Mouse (Mus musculus) kidney, embryonic 16.5 days (tissue): ENCODE data around the gene Pcca. TPM values are rescaled to one million over a fixed set of nuclear protein-coding genes. Genes with fewer than 3 reads are reported as not detected.

Source experiments
- ATAC-seq: fragments of 200-750 bp; cut with Nextera tagmentation; 2 replicates; pipeline ENCODE4 v1.8.0; 2017; ENCODE audit warnings: moderate TSS enrichment; ENCODE audit not compliant: low FRiP score, low TSS enrichment
- H3K27ac ChIP-seq: fragments of 300-500 bp; sonication (generic); 2 replicates; pipeline ENCODE4 v1.5.1; 2014; ENCODE audit warnings: low read length
- H3K27me3 ChIP-seq: fragments of 300-500 bp; sonication (generic); 2 replicates; pipeline ENCODE4 v1.6.1; 2014; ENCODE audit warnings: low read length, control low read depth, mixed read lengths; ENCODE audit not compliant: insufficient read depth
- H3K36me3 ChIP-seq: fragments of 300-500 bp; sonication (generic); 2 replicates; pipeline ENCODE4 v1.6.1; 2014; ENCODE audit warnings: low read length, control low read depth, mixed read lengths; ENCODE audit not compliant: insufficient read depth
- H3K4me1 ChIP-seq: fragments of 300-500 bp; sonication (generic); 2 replicates; pipeline ENCODE4 v1.6.1; 2014; ENCODE audit warnings: low read length, control low read depth, mixed read lengths; ENCODE audit not compliant: insufficient read depth
- H3K4me2 ChIP-seq: fragments of 300-500 bp; sonication (generic); replicated peaks from 2 replicates; pipeline ENCODE4 v1.6.1; 2014; ENCODE audit warnings: low read depth, low read length
- H3K4me3 ChIP-seq: fragments of 300-500 bp; sonication (generic); 2 replicates; pipeline ENCODE4 v1.5.1; 2014; ENCODE audit warnings: mild to moderate bottlenecking, low read length
- H3K9ac ChIP-seq: fragments of 300-500 bp; sonication (generic); replicated peaks from 2 replicates; pipeline ENCODE4 v1.6.1; 2014; ENCODE audit warnings: low read length
- H3K9me3 ChIP-seq: fragments of 300-500 bp; sonication (generic); 2 replicates; pipeline ENCODE4 v1.6.1; 2016; ENCODE audit warnings: low read length, control low read depth
- WGBS: fragments of 180-500 bp; shearing (Covaris S2); extraction: QIAGEN DNeasy Blood & Tissue Kit; methylation state at CpG from one replicate; pipeline ENCODE4 v1.1.7; 2014; 5-methylcytosine and 5-hydroxymethylcytosine counted together
- polyA plus RNA-seq: library from polyadenylated mRNA; unstranded; fragments of >200 nt; fragmentation: Nextera tagmentation; extraction: Ambion mirVana; gene quantifications from 2 replicates; pipeline ENCODE4 v1.2.1, GENCODE M21; 2015

The Pcca gene
- polyA plus RNA-seq, 1 experiment from 2014 or later = 30.7 TPM

DNA sequence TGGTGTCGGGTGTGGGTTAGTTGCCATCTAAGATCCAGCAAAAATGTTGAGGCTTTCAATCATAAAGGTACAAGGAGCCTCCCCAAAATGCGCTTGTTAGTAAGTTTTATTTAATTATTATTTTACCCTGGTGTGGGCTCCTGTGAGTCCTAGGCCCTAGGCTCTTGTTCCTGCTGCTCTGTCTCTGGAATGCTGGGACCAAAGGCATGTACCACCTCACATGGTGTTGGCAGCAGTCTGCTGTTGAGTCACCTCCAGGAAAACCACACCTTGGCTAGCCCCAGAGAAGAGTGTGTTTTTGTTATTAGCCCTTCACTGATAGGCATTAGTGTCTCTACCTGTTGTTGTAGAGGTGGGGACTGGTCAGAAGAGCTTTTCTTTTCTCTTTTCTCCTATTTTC is 83.5 kb downstream of the Pcca start:
- no peak overlapping the region for H3K4me3 ChIP-seq
- no peaks in the 10 kb centered on the region for H3K9me3 ChIP-seq
- no peak overlapping the region for H3K9ac ChIP-seq
- 89% methylated on average over 2 of the region's 2 CpGs for WGBS
- H3K4me2 ChIP-seq = no peak overlapping the region
- H3K27me3 ChIP-seq = no peaks in the 10 kb centered on the region
- no peaks in the 10 kb centered on the region for H3K4me1 ChIP-seq
- no peak for ATAC-seq
- no peak overlapping the region for H3K27ac ChIP-seq
- no peaks in the 10 kb centered on the region for H3K36me3 ChIP-seq

DNA sequence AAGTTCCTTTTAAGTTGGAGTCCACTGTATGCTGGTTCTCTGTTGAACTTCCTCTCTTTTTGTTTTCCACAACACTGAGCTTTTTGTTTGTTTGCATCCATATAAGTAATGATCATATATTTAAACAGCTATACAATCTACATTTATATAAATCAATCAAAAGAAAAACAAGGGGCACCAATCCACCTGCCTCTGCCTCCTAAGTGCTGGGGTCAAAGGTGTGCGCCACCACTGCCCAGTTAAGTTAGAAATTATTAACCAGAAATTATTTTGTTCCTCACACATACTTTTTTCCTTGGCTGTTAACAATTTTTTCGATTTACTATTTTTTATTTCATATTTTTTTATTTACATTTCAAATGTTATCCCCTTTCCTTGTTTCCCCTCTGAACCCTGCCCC is 99.3 kb downstream of the Pcca start:
- no peak for ATAC-seq
- WGBS = 91% methylated on average over 2 of the region's 2 CpGs
- Histone ChIP-seq H3K4me3 (no peak overlapping the region), H3K9ac (no peak overlapping the region), H3K36me3 (no peaks in the 10 kb centered on the region), H3K9me3 (no peaks in the 10 kb centered on the region), H3K4me1 (no peaks in the 10 kb centered on the region), H3K4me2 (no peak overlapping the region), H3K27me3 (no peaks in the 10 kb centered on the region), H3K27ac (no peak overlapping the region)

DNA sequence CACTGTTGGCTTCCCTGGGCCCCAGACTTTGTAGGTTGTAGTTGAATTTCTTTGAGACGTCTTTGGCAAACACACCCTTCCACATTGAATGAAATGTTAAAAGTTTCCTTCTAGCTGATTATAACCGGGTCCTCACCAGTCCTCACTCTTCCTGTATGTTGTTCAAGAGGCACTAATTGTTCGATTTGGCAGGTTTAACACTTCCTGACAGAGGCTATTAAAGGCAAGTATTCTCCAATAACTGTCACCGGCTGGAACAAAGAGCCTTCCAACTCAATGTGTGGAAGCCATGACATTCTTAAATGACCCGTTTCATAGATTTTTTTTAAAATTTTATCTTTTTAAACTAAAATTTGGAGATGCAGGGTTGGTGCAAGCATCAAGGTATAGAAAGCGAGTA is 102.5 kb downstream of the Pcca start:
- H3K27ac ChIP-seq = no peak overlapping the region
- H3K4me3 ChIP-seq = no peak overlapping the region
- no peaks in the 10 kb centered on the region for H3K9me3 ChIP-seq
- H3K4me1 ChIP-seq = no peaks in the 10 kb centered on the region
- no peaks in the 10 kb centered on the region for H3K27me3 ChIP-seq
- H3K4me2 ChIP-seq = no peak overlapping the region
- ATAC-seq = no peak
- H3K36me3 ChIP-seq = no peaks in the 10 kb centered on the region
- no peak overlapping the region for H3K9ac ChIP-seq
- WGBS = 42% methylated on average over 6 of the region's 6 CpGs

DNA sequence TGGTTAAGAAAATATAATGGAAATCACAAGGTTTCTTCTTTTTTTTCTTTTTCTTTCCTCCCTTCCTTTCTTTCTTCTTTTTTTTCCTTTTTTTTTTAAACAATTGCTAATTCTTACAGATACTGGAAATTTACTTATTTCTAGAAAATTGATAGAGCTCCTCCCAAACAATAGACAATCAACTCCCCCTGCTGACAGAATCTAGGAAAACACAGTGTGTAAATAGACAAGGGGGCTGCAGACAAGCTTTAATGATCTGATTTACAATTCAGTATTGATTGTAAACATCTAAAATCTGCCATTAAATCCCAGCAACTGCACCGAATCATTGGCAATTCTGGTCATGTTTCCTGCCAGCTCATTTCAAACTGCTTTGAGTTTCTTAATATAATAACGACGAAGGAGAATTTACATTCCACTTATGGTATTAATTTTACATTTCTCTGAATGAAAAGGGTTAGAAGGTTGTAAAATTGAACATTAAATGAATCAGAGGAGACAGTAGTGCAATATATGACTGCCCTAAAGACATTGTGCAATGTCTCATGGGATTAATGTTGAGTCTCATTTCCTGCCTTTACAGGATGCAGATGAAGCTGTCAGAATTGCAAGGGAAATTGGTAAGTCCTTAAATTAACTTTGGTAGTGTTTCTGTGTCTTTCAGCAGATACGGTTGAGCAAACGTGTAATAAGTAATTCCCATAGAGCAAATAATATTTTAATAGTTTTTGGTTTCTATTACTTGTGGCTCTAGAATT is 103.9 kb downstream of the Pcca start:
- Histone ChIP-seq H3K27ac (no peak overlapping the region), H3K9ac (no peak overlapping the region), H3K36me3 (no peaks in the 10 kb centered on the region), H3K4me3 (no peak overlapping the region), H3K4me2 (no peak overlapping the region), H3K27me3 (no peaks in the 10 kb centered on the region), H3K4me1 (no peaks in the 10 kb centered on the region), H3K9me3 (no peaks in the 10 kb centered on the region)
- no peak for ATAC-seq
- 55% methylated on average over 5 of the region's 5 CpGs for WGBS

DNA sequence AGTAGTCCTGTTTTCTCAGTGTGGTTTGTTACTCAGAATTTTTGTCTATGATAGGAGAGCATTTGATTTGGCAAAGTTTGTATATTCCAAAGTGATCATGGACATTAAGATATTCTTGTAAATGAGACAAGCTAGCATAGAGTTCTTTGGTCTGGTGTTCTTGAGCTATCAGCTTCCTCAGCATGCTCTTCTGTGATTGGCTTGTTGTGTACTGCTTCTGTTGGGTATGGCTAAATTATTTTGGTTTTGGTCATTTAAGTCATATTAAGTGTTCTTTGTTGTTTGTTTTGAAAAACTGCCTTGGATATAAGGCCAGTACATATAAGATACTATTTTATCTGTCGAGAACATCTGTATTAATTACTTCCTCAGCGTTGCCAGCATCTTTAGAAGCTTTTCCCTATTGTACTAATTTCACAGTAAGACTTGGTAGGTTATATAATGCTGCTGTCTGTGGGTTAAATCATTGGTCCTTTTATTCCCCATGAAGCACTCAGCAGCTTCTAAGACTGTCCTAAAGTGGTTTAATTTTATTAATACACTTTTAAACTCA is 105.1 kb downstream of the Pcca start:
- no peaks in the 10 kb centered on the region for H3K9me3 ChIP-seq
- no peak overlapping the region for H3K4me3 ChIP-seq
- no peaks in the 10 kb centered on the region for H3K27me3 ChIP-seq
- H3K4me1 ChIP-seq = no peaks in the 10 kb centered on the region
- H3K4me2 ChIP-seq = no peak overlapping the region
- no peak overlapping the region for H3K27ac ChIP-seq
- ATAC-seq = no peak
- H3K9ac ChIP-seq = no peak overlapping the region
- no peaks in the 10 kb centered on the region for H3K36me3 ChIP-seq
- 82% methylated on average over 2 of the region's 2 CpGs for WGBS

DNA sequence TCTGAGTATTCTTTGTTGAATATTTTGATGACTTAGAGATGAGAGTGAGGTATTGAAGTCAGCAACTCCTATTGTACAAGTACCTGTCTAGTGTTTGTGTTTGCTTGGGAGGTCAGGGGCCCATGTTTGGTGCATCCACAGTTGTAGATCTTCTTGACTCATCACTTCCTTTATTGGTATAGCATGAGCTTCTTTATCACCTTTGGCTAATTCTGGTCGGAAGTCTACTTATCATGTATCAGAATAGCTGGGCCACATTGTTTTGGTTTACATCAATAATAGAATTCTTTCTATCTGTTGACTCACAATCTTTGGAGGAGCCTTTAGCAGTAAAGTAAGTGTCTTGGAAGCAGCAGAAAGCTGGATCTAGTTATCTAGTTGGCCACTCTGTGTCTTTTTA is 108.3 kb downstream of the Pcca start:
- Histone ChIP-seq H3K4me3 (no peak overlapping the region), H3K27me3 (no peaks in the 10 kb centered on the region), H3K4me1 (no peaks in the 10 kb centered on the region), H3K9ac (no peak overlapping the region), H3K27ac (no peak overlapping the region), H3K36me3 (no peaks in the 10 kb centered on the region), H3K9me3 (no peaks in the 10 kb centered on the region), H3K4me2 (no peak overlapping the region)
- ATAC-seq = no peak
- WGBS = 85% methylated on average over 1 of the region's 1 CpGs

DNA sequence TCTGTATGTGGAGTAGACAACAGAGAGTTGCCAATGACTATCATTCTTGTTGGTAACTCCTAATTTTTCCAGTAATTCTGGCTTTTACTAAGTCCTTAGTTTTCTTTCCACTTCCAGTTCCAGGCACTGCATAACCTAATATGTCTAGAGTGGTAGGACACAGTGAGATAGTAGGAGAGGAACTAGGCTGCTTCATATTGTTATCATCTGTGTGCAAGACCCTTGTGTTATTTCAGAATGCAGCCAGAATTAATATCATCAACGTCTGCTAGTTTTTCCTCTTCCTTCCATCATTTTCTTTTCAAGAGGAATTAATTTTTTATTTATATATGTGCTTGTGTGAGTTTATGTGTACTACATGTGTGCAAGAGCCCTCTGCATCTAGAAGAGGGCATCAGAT is 114.1 kb downstream of the Pcca start:
- H3K27ac ChIP-seq = no peak overlapping the region
- 79% methylated on average over 1 of the region's 1 CpGs for WGBS

DNA sequence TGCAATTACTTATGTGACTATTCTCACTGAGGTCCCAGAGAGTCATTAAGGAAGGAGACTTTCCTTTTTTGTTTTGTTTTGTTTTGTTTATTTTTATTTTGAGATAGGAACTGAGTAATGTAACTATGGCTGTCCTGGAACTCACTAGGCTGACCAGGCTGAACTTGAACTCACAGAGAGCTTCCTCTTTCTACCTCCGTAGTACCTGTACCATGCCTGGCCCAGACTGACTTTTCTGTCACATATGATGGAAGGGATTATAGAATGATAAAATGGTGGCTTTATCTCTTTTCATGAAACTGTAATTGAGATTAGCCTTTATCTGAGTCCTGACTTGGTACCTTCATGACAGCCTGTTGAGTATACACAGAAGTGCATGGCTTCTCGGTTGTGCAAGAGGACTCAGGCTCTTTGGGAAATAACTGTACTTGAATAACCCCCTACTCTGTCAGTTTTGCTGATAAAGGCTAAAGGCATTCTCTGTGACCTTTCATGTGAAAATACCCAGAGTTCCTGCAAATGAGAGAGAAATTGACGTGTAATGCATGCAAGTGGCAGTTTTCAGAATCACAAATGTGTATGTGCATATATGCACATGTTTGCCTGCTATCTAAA is 115.3 kb downstream of the Pcca start:
- H3K9ac ChIP-seq = no peak overlapping the region
- no peaks in the 10 kb centered on the region for H3K9me3 ChIP-seq
- 82% methylated on average over 3 of the region's 3 CpGs for WGBS
- no peaks in the 10 kb centered on the region for H3K27me3 ChIP-seq
- no peaks in the 10 kb centered on the region for H3K36me3 ChIP-seq
- ATAC-seq = no peak
- no peaks in the 10 kb centered on the region for H3K4me1 ChIP-seq
- H3K4me3 ChIP-seq = no peak overlapping the region
- no peak overlapping the region for H3K27ac ChIP-seq
- no peak overlapping the region for H3K4me2 ChIP-seq

More for the DNA sequence above, 114.1 kb downstream of the Pcca start:
- Histone ChIP-seq H3K27me3 (no peaks in the 10 kb centered on the region), H3K9ac (no peak overlapping the region), H3K4me3 (no peak overlapping the region), H3K9me3 (no peaks in the 10 kb centered on the region), H3K36me3 (no peaks in the 10 kb centered on the region), H3K4me2 (no peak overlapping the region), H3K4me1 (no peaks in the 10 kb centered on the region)
- ATAC-seq = no peak

DNA sequence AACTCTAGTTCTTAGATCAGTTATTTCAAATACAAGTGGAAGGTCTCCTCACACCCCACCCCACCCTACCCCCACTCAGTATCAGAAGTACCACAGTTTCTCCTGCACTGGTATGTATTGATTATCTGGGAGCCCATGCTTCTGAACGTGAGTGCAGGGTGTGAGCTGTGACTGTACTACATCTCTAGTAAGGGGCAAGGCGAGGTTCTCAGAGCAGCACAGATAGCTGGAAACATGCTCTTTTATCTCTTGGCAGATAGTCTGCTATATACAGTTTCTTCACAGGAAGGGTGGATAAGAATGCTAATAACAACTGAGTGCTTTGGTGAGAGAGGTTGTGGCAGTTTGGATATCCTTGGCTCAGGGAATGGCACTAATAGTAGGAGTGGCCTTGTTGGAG is 117.6 kb downstream of the Pcca start:
- Histone ChIP-seq H3K4me3 (no peak overlapping the region), H3K27ac (no peak overlapping the region), H3K4me1 (no peaks in the 10 kb centered on the region), H3K9ac (no peak overlapping the region), H3K4me2 (no peak overlapping the region), H3K27me3 (no peaks in the 10 kb centered on the region), H3K36me3 (no peaks in the 10 kb centered on the region), H3K9me3 (no peaks in the 10 kb centered on the region)
- whole genome bisulfite sequencing = 97% methylated on average over 2 of the region's 2 CpGs
- no peak for ATAC-seq

DNA sequence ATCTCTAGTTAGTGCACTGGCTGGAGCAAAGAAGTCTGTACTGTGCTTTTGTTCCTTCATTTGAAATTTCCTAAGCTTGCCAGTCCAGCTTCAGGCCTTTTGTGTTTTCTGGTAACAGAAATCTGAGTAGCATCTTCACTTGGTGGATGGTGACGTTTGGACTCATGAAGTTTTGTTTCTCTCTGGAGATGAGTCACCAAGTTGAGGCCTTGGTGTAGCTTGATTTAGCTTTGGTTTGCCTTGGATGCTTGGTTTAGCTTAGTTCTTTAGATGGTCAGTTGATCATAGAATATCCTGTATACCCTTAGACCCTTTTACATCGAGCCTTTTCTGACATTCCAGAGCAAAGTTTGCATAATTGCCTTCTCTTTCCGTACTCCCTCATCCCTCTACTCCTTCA is 141.5 kb downstream of the Pcca start:
- Histone ChIP-seq H3K4me3 (no peak overlapping the region), H3K9me3 (no peaks in the 10 kb centered on the region), H3K4me2 (no peak overlapping the region), H3K36me3 (no peaks in the 10 kb centered on the region), H3K4me1 (no peaks in the 10 kb centered on the region), H3K27ac (no peak overlapping the region), H3K9ac (no peak overlapping the region), H3K27me3 (no peaks in the 10 kb centered on the region)
- no peak for ATAC-seq
- WGBS = 79% methylated on average over 3 of the region's 3 CpGs
